Mouse (Mus musculus): ENCODE data around the gene Atp8a2. TPM values are rescaled to one million over a fixed set of nuclear protein-coding genes. Genes with fewer than 3 reads are reported as not detected.

Atp8a2 gene
- total RNA-seq, 1 experiment: 0.62 TPM

- in situ Hi-C loops (cut with MboI; ENCODE audit: low sequenced_read_pairs in 2 of 2, unreplicated experiment in 2 of 2): no loop called here
- Histone ChIP-seq H3K9ac (ENCODE audit: insufficient read depth, low read depth, low read length, poor library complexity, severe bottlenecking) (no peak overlapping the region), H3K4me3 (ENCODE audit: insufficient read depth in 1 of 2, low read depth in 1 of 2, low read length in 2 of 2, poor library complexity in 1 of 2, severe bottlenecking in 1 of 2) (no peak overlapping the region), H3K9me3 (ENCODE audit: control insufficient read depth, insufficient read depth, low read depth, low read length) (no peaks in the 10 kb centered on the region), H3K27ac (ENCODE audit: insufficient read depth, low read depth, low read length, poor library complexity, severe bottlenecking) (no peak overlapping the region), H3K4me1 (ENCODE audit: control insufficient read depth in 2 of 2, insufficient read depth in 2 of 2, low read length in 2 of 2, poor library complexity in 1 of 2) (no peaks in the 10 kb centered on the region), H3K36me3 (ENCODE audit: control insufficient read depth, insufficient read depth, low read length, poor library complexity, severe bottlenecking) (no peaks in the 10 kb centered on the region)
- no peak for DNase-seq (ENCODE audit: low read depth, low spot score)
- TF ChIP-seq HCFC1 (IDR thresholded peaks at IDR 0.05; ENCODE audit: borderline replicate concordance, insufficient read depth, low read length) (no peak), ZC3H11A (IDR thresholded peaks at IDR 0.05; ENCODE audit: borderline replicate concordance, low read depth, low read length) (no peak), MAFK (IDR thresholded peaks at IDR 0.05; ENCODE audit: insufficient read depth, low read depth, low read length) (no peak), ZNF384 (IDR thresholded peaks at IDR 0.05; ENCODE audit: low read depth, low read length) (no peak), CHD2 (IDR thresholded peaks at IDR 0.05; ENCODE audit: low read depth, low read length) (no peak)
Observed at GRCm38 (mm10) chr14:60194606-60195005, 2.4 kb downstream of the Atp8a2 start.

GRCm38 (mm10) chr14:60189771-60190170 is 7.2 kb downstream of the Atp8a2 start:
- H3K36me3 ChIP-seq (ENCODE audit: control insufficient read depth, insufficient read depth, low read length, poor library complexity, severe bottlenecking): no peaks in the 10 kb centered on the region
- no peak for DNase-seq (ENCODE audit: low read depth, low spot score)
- H3K9ac ChIP-seq (ENCODE audit: insufficient read depth, low read depth, low read length, poor library complexity, severe bottlenecking): no peak overlapping the region
- peaks cover 2 to 7% of the 10 kb centered on the region in 2 experiments; a peak in 2 of 4 replicates for H3K4me1 ChIP-seq (ENCODE audit: control insufficient read depth in 2 of 2, insufficient read depth in 2 of 2, low read length in 2 of 2, poor library complexity in 1 of 2)
- in situ Hi-C loops (cut with MboI; ENCODE audit: low sequenced_read_pairs in 2 of 2, unreplicated experiment in 2 of 2): no loop called here
- TF ChIP-seq ZC3H11A (IDR thresholded peaks at IDR 0.05; ENCODE audit: borderline replicate concordance, low read depth, low read length) (no peak), CHD2 (IDR thresholded peaks at IDR 0.05; ENCODE audit: low read depth, low read length) (no peak), MAFK (IDR thresholded peaks at IDR 0.05; ENCODE audit: insufficient read depth, low read depth, low read length) (no peak), ZNF384 (IDR thresholded peaks at IDR 0.05; ENCODE audit: low read depth, low read length) (no peak), HCFC1 (IDR thresholded peaks at IDR 0.05; ENCODE audit: borderline replicate concordance, insufficient read depth, low read length) (no peak)
- H3K9me3 ChIP-seq (ENCODE audit: control insufficient read depth, insufficient read depth, low read depth, low read length): no peaks in the 10 kb centered on the region
- no peak overlapping the region for H3K4me3 ChIP-seq (ENCODE audit: insufficient read depth in 1 of 2, low read depth in 1 of 2, low read length in 2 of 2, poor library complexity in 1 of 2, severe bottlenecking in 1 of 2)
- H3K27ac ChIP-seq (ENCODE audit: insufficient read depth, low read depth, low read length, poor library complexity, severe bottlenecking): no peak overlapping the region

GRCm38 (mm10) chr14:60188201-60188825 is 8.7 kb downstream of the Atp8a2 start:
- TF ChIP-seq HCFC1 (IDR thresholded peaks at IDR 0.05; ENCODE audit: borderline replicate concordance, insufficient read depth, low read length) (no peak), ZC3H11A (IDR thresholded peaks at IDR 0.05; ENCODE audit: borderline replicate concordance, low read depth, low read length) (no peak), ZNF384 (IDR thresholded peaks at IDR 0.05; ENCODE audit: low read depth, low read length) (no peak), MAFK (IDR thresholded peaks at IDR 0.05; ENCODE audit: insufficient read depth, low read depth, low read length) (no peak), CHD2 (IDR thresholded peaks at IDR 0.05; ENCODE audit: low read depth, low read length) (no peak)
- peaks cover 2 to 7% of the 10 kb centered on the region in 2 experiments; a peak in 2 of 4 replicates for H3K4me1 ChIP-seq (ENCODE audit: control insufficient read depth in 2 of 2, insufficient read depth in 2 of 2, low read length in 2 of 2, poor library complexity in 1 of 2)
- H3K36me3 ChIP-seq (ENCODE audit: control insufficient read depth, insufficient read depth, low read length, poor library complexity, severe bottlenecking): no peaks in the 10 kb centered on the region
- H3K4me3 ChIP-seq (ENCODE audit: insufficient read depth in 1 of 2, low read depth in 1 of 2, low read length in 2 of 2, poor library complexity in 1 of 2, severe bottlenecking in 1 of 2): no peak overlapping the region
- no peak overlapping the region for H3K9ac ChIP-seq (ENCODE audit: insufficient read depth, low read depth, low read length, poor library complexity, severe bottlenecking)
- no peak overlapping the region for H3K27ac ChIP-seq (ENCODE audit: insufficient read depth, low read depth, low read length, poor library complexity, severe bottlenecking)
- no peaks in the 10 kb centered on the region for H3K9me3 ChIP-seq (ENCODE audit: control insufficient read depth, insufficient read depth, low read depth, low read length)
- DNase-seq (ENCODE audit: low read depth, low spot score): no peak
- in situ Hi-C loops (cut with MboI; ENCODE audit: low sequenced_read_pairs in 2 of 2, unreplicated experiment in 2 of 2): no loop called here

GRCm38 (mm10) chr14:60181306-60181705 is 15.7 kb downstream of the Atp8a2 start:
- no peak for DNase-seq (ENCODE audit: low read depth, low spot score)
- peaks cover 0 to 6% of the 10 kb centered on the region in 2 experiments; a peak in 3 of 4 replicates for H3K4me1 ChIP-seq (ENCODE audit: control insufficient read depth in 2 of 2, insufficient read depth in 2 of 2, low read length in 2 of 2, poor library complexity in 1 of 2)
- no peaks in the 10 kb centered on the region for H3K9me3 ChIP-seq (ENCODE audit: control insufficient read depth, insufficient read depth, low read depth, low read length)
- TF ChIP-seq MAFK (IDR thresholded peaks at IDR 0.05; ENCODE audit: insufficient read depth, low read depth, low read length) (no peak), ZNF384 (IDR thresholded peaks at IDR 0.05; ENCODE audit: low read depth, low read length) (peak; percentile 69)
- in situ Hi-C loops (cut with MboI; ENCODE audit: low sequenced_read_pairs in 2 of 2, unreplicated experiment in 2 of 2): no loop called here
- H3K36me3 ChIP-seq (ENCODE audit: control insufficient read depth, insufficient read depth, low read length, poor library complexity, severe bottlenecking): no peaks in the 10 kb centered on the region
- H3K9ac ChIP-seq (ENCODE audit: insufficient read depth, low read depth, low read length, poor library complexity, severe bottlenecking): no peak overlapping the region
- H3K4me3 ChIP-seq (ENCODE audit: insufficient read depth in 1 of 2, low read depth in 1 of 2, low read length in 2 of 2, poor library complexity in 1 of 2, severe bottlenecking in 1 of 2): no peak overlapping the region
- H3K27ac ChIP-seq (ENCODE audit: insufficient read depth, low read depth, low read length, poor library complexity, severe bottlenecking): no peak overlapping the region

GRCm38 (mm10) chr14:60178571-60178955 is 18.4 kb downstream of the Atp8a2 start:
- no peak for DNase-seq (ENCODE audit: low read depth, low spot score)
- in situ Hi-C loops (cut with MboI; ENCODE audit: low sequenced_read_pairs in 2 of 2, unreplicated experiment in 2 of 2): no loop called here
- Histone ChIP-seq H3K36me3 (ENCODE audit: control insufficient read depth, insufficient read depth, low read length, poor library complexity, severe bottlenecking) (no peaks in the 10 kb centered on the region), H3K4me1 (ENCODE audit: control insufficient read depth in 2 of 2, insufficient read depth in 2 of 2, low read length in 2 of 2, poor library complexity in 1 of 2) (peaks cover 0 to 6% of the 10 kb centered on the region in 2 experiments; a peak in 3 of 4 replicates), H3K9ac (ENCODE audit: insufficient read depth, low read depth, low read length, poor library complexity, severe bottlenecking) (no peak overlapping the region), H3K27ac (ENCODE audit: insufficient read depth, low read depth, low read length, poor library complexity, severe bottlenecking) (no peak overlapping the region), H3K9me3 (ENCODE audit: control insufficient read depth, insufficient read depth, low read depth, low read length) (no peaks in the 10 kb centered on the region), H3K4me3 (ENCODE audit: insufficient read depth in 1 of 2, low read depth in 1 of 2, low read length in 2 of 2, poor library complexity in 1 of 2, severe bottlenecking in 1 of 2) (no peak overlapping the region)
- TF ChIP-seq ZC3H11A (IDR thresholded peaks at IDR 0.05; ENCODE audit: borderline replicate concordance, low read depth, low read length): no peak
